Mouse (Mus musculus): ENCODE data around the gene Ift20.
A peak's percentile ranks its signal among the peaks of the same experiment; 100 is the strongest.

Ift20 gene

DNA sequence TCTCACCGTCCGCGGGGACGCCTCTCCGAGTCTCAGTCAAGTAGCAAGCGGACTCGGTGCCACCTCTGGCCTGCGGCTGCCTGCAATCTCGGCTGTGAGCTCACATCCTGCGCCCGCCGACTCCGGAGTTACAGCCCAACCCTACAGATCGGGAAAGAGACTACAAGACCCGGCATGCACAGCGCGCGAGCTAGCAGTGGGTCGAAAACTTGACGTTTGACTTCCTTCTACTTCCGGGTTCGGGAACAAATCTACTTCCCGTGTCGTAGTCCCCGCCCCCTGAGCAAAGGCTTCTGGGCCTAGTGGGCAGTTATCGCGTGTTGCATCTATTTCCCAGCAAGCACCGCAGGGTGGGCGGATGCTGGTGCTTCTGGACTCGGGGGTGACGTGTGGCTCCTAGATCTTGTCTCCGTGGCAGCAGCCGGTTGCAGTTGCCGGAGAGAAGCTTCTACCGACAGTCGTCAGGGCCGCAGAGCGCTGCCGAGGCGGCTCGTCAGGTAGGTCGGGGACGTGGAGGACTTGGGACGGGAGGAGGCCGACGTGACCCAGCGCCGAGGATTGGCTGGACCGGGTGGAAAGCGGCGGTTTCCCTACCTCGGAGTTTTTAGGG, at the start of gene Ift20, which contains the start of gene Tnfaip1:
Gene Ift20, plus strand, starts transcription at position 282 of the 610 bp plus-strand sequence.
Gene Tnfaip1, minus strand, starts transcription at position 253 of the 610 bp plus-strand sequence.
- peak; percentile 96 for DNase-seq

- peak; percentile 73 for DNase-seq
Measured at GRCm38 (mm10) chr11:78488168-78488567, 48.0 kb upstream of the Ift20 start.

DNA sequence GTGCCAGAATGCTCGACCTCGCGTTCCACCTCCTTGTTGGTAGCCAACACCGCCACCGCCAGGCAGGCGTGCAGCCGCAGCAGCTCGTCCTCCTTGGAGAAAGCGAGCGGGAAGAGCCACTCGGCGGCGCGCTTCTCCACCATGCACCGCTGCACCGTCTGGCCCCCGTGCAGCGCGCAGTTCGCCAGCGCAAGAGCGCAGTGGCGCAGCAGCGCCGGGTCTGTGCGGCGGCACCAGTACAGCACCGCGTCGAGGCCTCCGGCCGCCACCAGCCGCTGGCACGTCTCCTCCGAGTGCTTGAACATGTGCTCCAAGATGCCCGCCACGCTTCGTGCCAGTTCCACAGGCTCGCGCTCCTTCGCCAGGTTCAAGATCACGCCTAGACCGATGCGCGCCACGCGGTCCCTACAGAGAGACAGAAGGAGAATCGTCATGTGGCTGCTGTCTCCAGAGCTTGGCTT, 45.4 kb upstream of the Ift20 start:
- peak; percentile 61 for DNase-seq

DNA sequence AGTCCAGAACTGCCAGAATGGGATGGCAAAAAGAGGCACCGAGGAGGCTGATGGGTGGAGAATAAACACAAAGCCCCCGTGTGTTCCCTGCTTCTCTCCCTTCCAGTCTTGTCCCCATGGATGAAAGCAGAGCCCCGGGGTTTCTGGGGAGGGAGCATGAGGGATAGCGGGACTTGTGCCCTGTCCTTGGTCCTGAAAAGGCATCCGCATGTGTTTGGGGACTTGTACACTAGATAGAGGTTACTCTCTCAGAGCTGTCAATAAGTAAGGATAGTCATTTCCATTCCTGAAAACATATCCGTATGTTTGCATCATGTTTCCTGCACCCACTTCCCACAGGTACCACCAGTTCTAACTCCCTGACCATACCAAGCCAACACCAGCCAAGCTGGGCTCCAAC, 40.3 kb upstream of the Ift20 start:
- DNase-seq: no peak

GRCm38 (mm10) chr11:78497071-78497541, 39.1 kb upstream of the Ift20 start:
- DNase-seq: peak; percentile 52

GRCm38 (mm10) chr11:78497544-78498522, 38.3 kb upstream of the Ift20 start, which contains the start of gene Sarm1:
Gene Sarm1, minus strand, starts transcription at chr11:78497754.
- DNase-seq: peak; percentile 93

DNA sequence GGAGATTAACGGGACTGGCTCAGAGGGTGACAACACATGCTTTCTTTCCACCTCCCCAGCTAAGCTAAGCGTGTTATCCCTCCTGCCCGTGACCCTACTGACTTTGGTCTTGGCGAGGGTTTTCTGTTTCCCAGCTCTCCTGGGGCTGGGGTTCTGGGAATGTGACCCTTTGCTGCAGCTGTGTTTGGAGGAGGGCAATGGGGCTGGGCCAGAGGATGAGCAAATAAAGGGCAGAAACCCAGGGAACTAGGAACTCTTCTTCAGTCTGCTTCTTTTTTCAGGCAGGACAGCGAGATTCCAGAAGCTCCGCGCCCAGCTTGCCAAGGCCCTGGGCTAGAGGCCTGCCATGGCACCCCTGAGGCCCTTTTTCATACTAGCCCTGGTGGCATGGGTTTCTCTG, 37.2 kb upstream of the Ift20 start, which contains the start of gene Vtn:
Gene Vtn, plus strand, starts transcription at position 88 of the 400 bp plus-strand sequence.
- no peak for DNase-seq

GRCm38 (mm10) chr11:78499543-78499942, 36.6 kb upstream of the Ift20 start:
- no peak for DNase-seq

DNA sequence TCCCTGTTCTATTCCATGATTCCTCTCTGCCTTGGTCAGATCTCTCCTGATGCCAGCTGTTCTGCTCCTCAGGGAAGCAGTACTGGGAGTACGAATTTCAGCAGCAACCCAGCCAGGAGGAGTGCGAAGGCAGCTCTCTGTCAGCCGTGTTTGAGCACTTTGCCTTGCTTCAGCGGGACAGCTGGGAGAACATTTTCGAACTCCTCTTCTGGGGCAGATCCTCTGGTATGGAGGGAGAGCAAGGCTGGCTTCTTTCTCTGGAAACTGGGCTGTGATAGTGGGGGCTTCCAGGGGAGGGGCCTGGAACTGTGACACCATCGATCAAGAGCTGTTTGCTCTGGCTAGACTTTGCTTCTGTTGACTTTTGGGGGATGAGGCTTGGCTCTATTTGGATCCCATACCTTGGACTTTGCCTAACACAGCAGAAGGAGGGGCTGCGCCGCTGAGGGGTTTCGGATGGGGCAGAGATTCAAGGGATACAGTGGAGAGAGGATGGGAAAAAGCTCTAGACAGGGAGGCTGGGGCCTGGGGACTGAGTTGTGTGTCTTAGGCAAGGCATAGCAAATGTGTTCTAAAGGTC, 35.4 kb upstream of the Ift20 start:
- DNase-seq: no peak

- no peak for DNase-seq
Measured at GRCm38 (mm10) chr11:78501529-78501928, 34.6 kb upstream of the Ift20 start.

DNA sequence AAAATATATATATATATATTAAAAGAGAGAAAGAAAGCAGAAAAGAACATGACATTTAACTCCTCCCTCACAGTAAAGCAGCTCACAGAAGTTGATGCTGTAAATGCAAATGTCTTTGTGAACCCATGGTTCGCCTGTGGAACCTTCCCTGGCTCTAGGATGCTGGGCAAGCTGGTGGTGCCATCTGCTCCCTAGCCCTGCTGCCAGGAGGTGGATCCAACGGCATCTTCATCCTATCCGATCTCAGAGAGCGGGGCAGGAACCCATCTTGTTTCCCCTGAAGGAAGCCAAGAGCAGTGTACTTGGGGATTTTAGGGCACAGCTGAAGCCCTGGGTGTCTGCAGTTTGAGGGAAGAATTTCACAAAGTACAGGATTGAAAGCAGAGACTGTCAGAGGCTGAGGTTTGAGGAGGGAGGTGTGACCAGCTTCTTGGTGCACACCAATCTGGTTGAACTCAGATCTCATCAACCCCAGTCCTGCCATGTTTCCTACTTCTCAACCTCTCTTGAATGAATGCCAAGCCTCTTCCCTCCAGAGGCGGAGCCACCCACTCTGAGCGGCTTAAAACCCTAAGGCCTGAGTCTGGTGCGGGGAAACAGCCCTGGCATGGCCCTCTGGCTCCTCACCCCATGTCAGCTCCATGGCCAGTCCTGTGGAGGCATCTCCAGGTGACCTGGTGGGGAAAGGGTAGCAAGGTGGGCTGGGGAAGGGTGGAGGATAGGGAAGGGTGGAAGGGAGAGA, 33.1 kb upstream of the Ift20 start, which contains the start of gene Sebox:
Gene Sebox, plus strand, starts transcription at position 539 of the 742 bp plus-strand sequence.
- no peak for DNase-seq

DNA sequence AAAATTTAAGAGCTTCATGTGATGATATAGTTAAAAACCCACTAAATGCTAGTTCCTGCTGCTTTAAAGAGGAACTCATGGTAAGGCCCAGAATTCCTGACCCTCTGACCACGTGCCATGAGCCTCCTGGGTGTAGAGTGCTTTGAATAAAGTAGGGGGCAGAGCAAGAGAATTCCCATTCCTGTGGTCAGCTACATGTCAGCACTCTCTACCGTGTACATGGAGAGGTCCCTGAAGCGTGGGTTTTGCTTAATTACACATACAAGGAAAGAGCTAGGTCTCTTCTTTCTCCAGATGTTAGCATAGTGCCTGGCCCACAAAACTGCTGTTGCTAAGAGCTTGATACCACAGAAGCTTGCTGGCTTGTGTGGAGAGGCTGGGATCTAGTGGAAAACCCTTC, 30.7 kb upstream of the Ift20 start:
- DNase-seq: no peak

- DNase-seq: no peak
Measured at GRCm38 (mm10) chr11:78509148-78509547, 27.0 kb upstream of the Ift20 start.

GRCm38 (mm10) chr11:78512025-78512957, 23.9 kb upstream of the Ift20 start, which contains the start of the genes Tmem199 and Poldip2:
Gene Tmem199, minus strand, starts transcription at chr11:78512172.
Gene Poldip2, plus strand, starts transcription at chr11:78512193.
- peak; percentile 90 for DNase-seq

DNA sequence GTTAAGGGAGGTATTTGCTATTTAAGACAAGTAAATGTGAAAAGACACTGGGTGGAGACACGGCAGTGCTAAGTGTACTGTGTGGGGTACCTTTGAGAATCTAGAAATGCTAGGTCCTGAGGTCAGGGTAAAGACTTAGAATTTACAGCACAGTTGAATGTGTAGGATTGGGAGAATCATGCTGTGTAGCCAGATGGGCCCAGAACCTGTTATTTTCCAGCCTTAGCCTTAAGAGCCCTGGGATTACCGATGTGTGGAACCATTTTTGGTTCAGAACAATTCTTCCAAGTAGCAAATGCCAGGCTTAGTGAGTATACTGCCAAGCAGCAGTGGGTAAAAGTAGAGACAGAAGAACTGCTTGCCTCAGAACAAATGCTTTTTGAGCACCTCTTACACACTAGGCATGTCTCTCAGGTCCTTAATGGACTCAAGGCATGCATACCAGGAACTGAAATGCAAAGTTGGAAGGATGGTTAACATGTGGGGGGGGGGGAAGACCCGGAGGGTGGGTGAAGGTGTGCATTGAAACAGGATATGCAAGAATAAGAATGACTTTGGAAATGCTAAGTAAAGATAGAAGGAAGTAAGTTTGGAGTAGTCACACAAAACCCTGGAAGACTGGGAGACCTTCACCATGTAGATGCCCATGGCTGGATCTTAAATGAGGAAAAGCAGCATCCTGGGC, 22.9 kb upstream of the Ift20 start:
- DNase-seq: no peak

DNA sequence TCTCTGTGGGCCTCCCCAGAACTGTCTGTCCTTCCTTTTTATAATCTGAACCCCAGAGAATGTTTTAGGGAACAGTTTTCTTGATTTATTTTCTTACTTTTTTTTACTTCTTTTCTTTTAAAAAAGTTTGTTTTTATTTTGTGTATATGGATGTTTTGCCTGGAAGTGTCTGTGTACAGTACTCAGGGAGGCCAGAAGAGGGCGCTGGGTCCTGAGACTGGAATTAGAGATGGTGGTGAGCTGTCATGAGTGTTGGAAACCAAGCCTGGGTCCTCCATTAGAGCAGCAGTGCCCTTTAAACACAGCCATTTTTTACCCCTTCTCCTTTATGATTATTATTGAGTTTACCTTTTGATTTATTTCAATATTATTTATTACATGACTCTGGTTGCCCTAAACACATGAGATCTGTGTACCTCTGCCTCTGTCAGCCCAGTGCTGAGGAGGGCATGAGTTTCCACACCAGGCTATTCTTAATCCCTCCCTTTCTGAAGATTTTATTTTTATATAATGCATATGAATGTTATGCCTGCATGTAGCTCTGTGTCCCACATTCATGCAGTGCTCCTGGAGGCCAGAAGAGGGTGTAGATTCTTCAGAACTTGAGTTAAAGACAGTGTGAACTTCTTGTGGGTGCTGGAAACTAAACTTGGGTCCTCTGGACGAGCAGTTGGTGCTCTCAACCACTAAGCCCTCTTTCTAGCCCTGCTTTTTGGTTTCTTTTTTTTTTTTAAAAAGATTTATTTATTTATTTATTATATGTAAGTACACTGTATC, 20.4 kb upstream of the Ift20 start:
- DNase-seq: no peak

GRCm38 (mm10) chr11:78518931-78519330, 17.2 kb upstream of the Ift20 start:
- DNase-seq: no peak

DNA sequence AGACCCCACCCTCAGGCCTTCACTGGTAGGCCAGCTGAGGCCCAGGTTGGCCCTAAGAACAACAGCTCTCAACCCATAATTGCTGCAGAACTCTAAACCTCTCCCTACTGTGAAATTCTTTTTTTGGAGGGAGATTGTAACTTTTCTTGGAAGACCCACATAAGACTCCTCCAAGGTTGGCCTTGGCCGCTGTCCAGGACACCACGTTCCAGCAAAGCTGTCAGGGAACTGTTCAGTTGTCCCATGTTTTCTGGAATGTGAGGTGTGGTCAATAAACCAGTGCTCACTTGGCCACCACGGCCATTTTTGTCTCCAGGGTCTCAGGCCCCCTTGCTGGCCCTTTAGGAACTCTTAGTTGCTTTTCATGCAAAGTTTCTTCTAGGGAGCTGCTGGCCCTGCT, 14.3 kb upstream of the Ift20 start:
- DNase-seq: no peak

- no peak for DNase-seq
Measured at GRCm38 (mm10) chr11:78522481-78522997, 13.6 kb upstream of the Ift20 start.
